Mouse (Mus musculus): Measurements from ENCODE around the gene Tmod3.
"Not testable (repeated sequence)": the region's sequence is repeated elsewhere in the genome, so short reads cannot be mapped to it uniquely, and the experiment has no call there.

The Tmod3 gene

GRCm38 (mm10) chr9:75504311-75504710 is 55.1 kb downstream of the Tmod3 start:
- no peak for DNase-seq (ENCODE audit: extremely low read depth, low read depth, low spot score)

GRCm38 (mm10) chr9:75498571-75498970 is 60.9 kb downstream of the Tmod3 start:
- DNase-seq (ENCODE audit: extremely low read depth, low read depth, low spot score) = no peak

- no peak for DNase-seq (ENCODE audit: extremely low read depth, low read depth, low spot score)
Measured at GRCm38 (mm10) chr9:75495945-75496344, 63.5 kb downstream of the Tmod3 start.

GRCm38 (mm10) chr9:75494407-75495005 is 65.0 kb downstream of the Tmod3 start:
- DNase-seq (ENCODE audit: extremely low read depth, low read depth, low spot score) = no peak

GRCm38 (mm10) chr9:75488255-75488654 is 71.2 kb downstream of the Tmod3 start:
- not testable (repeated sequence) for DNase-seq (ENCODE audit: extremely low read depth, low read depth, low spot score)

GRCm38 (mm10) chr9:75485231-75485630 is 74.2 kb downstream of the Tmod3 start:
- no peak for DNase-seq (ENCODE audit: extremely low read depth, low read depth, low spot score)

GRCm38 (mm10) chr9:75480536-75481075 is 78.9 kb downstream of the Tmod3 start:
- no peak for DNase-seq (ENCODE audit: extremely low read depth, low read depth, low spot score)

GRCm38 (mm10) chr9:75479106-75479725 is 80.2 kb downstream of the Tmod3 start:
- DNase-seq (ENCODE audit: extremely low read depth, low read depth, low spot score) = no peak

GRCm38 (mm10) chr9:75477212-75477611 is 82.2 kb downstream of the Tmod3 start:
- DNase-seq (ENCODE audit: extremely low read depth, low read depth, low spot score) = no peak

GRCm38 (mm10) chr9:75468297-75468696 is 91.2 kb downstream of the Tmod3 start:
- no peak for DNase-seq (ENCODE audit: extremely low read depth, low read depth, low spot score)

- DNase-seq (ENCODE audit: extremely low read depth, low read depth, low spot score) = no peak
Measured at GRCm38 (mm10) chr9:75467581-75467980, 91.9 kb downstream of the Tmod3 start.

GRCm38 (mm10) chr9:75466641-75467040 is 92.8 kb downstream of the Tmod3 start:
- DNase-seq (ENCODE audit: extremely low read depth, low read depth, low spot score) = no peak

GRCm38 (mm10) chr9:75465856-75466255 is 93.6 kb downstream of the Tmod3 start:
- DNase-seq (ENCODE audit: extremely low read depth, low read depth, low spot score) = no peak

- no peak for DNase-seq (ENCODE audit: extremely low read depth, low read depth, low spot score)
Measured at GRCm38 (mm10) chr9:75463050-75463660, 96.3 kb downstream of the Tmod3 start.

- DNase-seq (ENCODE audit: extremely low read depth, low read depth, low spot score) = no peak
Measured at GRCm38 (mm10) chr9:75455684-75456083, 103.8 kb downstream of the Tmod3 start.

GRCm38 (mm10) chr9:75453994-75454393 is 105.5 kb downstream of the Tmod3 start:
- DNase-seq (ENCODE audit: extremely low read depth, low read depth, low spot score) = no peak

GRCm38 (mm10) chr9:75448021-75448420 is 111.4 kb downstream of the Tmod3 start:
- DNase-seq (ENCODE audit: extremely low read depth, low read depth, low spot score) = no peak

Data from fat pad, adult 2 months (tissue).